26 mouse cellular contexts compared by ENCODE assay signal in the genomic region with DNA sequence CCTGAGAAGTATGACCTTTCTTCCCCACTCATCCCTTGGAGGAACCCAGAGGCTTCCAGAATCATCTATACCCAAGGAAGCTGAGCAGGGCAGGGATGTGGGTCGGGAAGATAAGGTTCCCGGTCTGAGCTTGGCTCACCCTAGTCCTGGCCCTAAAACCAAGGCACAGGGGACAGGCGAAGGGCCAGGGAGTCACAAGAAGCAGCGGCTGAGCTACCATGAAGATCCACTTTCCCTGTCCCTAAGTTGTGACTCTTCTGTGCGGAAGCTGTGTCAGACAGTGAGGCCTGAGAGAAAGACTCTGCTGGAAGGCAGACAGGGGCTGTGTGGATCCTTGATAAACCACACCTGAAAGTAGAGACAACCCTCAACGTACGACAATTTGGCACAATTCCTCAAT.
"Had no signal": no experiment of that assay in that cellular context is flagged by ENCODE, and none has a peak within 500 bp of the region (broad histone marks: within the 10 kb centered on the region; RNA-seq: fewer than 3 reads in every experiment).

No protein-coding gene starts in this region.

- H3K4me2 ChIP-seq: heart, embryonic 11.5 days; heart, embryonic 13.5 days; heart, embryonic 15.5 days; hindbrain, embryonic 13.5 days; hindbrain, embryonic 15.5 days; kidney, embryonic 15.5 days; limb, embryonic 13.5 days; limb, embryonic 15.5 days; liver, embryonic 12.5 days had no signal

- DNase-seq: forebrain, postnatal 0 days; gastrocnemius, postnatal 14 days; heart, adult 11 months; heart, adult 2 months; heart, postnatal 14 days; heart, postnatal 36 days; kidney, adult 11 months; kidney, adult 2 months; kidney, adult 9 months; kidney, postnatal 14 days; kidney, postnatal 36 days; layer of hippocampus, adult 9-11 months; layer of hippocampus, postnatal 36 days; left cerebral cortex, postnatal 4 days had no signal

- H3K27me3 ChIP-seq: heart, embryonic 15.5 days; hindbrain, embryonic 13.5 days; hindbrain, embryonic 15.5 days; liver, embryonic 12.5 days had no signal

- H3K4me1 ChIP-seq: heart, embryonic 15.5 days; hindbrain, embryonic 15.5 days had no signal

- ATAC-seq: forebrain, postnatal 0 days; hindbrain, postnatal 0 days; intestine, embryonic 16.5 days; liver, embryonic 12.5 days had no signal

- H3K27ac ChIP-seq: heart, adult 2 months; heart, embryonic 13.5 days; heart, embryonic 15.5 days; hindbrain, embryonic 13.5 days; hindbrain, embryonic 15.5 days; hindbrain, postnatal 0 days; kidney, embryonic 15.5 days; kidney, postnatal 0 days; limb, embryonic 13.5 days; limb, embryonic 15.5 days; liver, embryonic 12.5 days had no signal

- H3K36me3 ChIP-seq: heart, embryonic 13.5 days; heart, embryonic 15.5 days; hindbrain, embryonic 13.5 days; hindbrain, embryonic 15.5 days; kidney, embryonic 15.5 days; limb, embryonic 13.5 days; limb, embryonic 15.5 days; liver, embryonic 12.5 days had no signal

- H3K9me3 ChIP-seq: heart, embryonic 15.5 days; hindbrain, embryonic 15.5 days; limb, embryonic 15.5 days had no signal

- H3K9ac ChIP-seq: forebrain, postnatal 0 days; heart, embryonic 13.5 days; heart, embryonic 15.5 days; hindbrain, embryonic 13.5 days; hindbrain, embryonic 15.5 days; kidney, embryonic 15.5 days; limb, embryonic 13.5 days; limb, embryonic 15.5 days; liver, embryonic 12.5 days had no signal

- H3K4me3 ChIP-seq: heart, adult 2 months; heart, embryonic 13.5 days; heart, embryonic 15.5 days; hindbrain, embryonic 13.5 days; hindbrain, embryonic 15.5 days; kidney, embryonic 15.5 days; limb, embryonic 13.5 days; limb, embryonic 15.5 days; liver, embryonic 12.5 days had no signal
